Mouse (Mus musculus): ENCODE measurements at regions not wholly inside any gene's neighbourhood (a gene's known extent, or its start where the extent isn't known, plus 50 kb on each side); places are given as distances from the start of the nearest gene placed in this dataset.
"Not testable (repeated sequence)": the region's sequence is repeated elsewhere in the genome, so short reads cannot be mapped to it uniquely, and the experiment has no call there.

DNA sequence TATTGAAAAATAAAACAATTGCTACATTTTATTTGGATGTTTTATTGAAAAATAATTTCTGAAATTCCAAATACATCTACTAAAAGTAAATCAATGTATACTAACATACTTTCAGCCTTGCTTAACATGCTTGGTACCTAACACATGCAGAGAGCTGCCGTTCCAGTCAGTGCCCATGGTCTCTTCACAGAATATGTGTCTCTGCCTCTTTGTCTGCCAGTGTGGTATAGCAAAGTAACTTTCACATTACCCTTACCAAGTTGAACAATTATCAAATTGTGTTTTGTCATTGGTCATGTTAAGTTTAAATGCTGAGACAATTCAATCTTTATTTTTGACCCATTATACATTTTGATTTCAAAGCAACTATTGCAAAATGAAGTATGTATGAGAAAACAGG is 1159.2 kb upstream of the Foxg1 start:
- no peak for DNase-seq (ENCODE audit: extremely low read depth, low read depth)

DNA sequence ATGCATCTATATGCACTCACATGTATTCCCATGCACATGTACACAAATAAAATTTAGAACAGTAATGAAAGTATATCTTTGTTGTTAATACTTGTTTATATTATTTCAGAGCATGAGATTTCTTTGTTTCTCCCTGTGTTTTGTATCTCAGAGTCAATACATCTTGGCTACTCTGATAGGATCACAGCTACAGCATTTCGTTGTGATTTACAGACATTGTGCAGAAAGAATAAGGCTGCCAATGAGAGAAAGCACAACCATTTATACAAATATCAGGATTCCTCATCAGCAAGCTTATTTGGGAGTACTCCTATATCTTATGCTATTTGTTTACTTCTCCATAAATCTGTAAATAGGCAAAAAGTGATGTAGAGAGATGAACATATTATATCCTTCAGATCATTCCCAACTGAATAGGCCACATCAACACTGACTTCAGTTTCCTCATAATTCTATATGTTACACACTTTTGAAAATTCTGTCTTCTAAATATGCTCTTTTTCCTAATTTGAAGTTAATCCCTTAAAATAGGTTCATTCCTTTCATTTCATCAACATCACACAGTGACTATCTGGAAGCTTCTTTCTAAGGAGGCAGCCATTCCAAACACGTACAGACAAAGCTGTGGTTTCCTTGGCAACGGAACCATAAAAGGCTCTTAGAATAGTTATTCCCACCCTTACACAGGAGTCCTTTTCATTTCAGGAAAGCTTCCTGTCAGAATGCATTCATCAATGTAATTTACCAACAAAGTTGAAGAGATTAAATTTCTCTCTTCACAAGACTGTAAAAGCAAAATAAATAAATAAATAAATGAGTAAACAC is 1160.3 kb upstream of the Foxg1 start:
- DNase-seq (ENCODE audit: extremely low read depth, low read depth): no peak

DNA sequence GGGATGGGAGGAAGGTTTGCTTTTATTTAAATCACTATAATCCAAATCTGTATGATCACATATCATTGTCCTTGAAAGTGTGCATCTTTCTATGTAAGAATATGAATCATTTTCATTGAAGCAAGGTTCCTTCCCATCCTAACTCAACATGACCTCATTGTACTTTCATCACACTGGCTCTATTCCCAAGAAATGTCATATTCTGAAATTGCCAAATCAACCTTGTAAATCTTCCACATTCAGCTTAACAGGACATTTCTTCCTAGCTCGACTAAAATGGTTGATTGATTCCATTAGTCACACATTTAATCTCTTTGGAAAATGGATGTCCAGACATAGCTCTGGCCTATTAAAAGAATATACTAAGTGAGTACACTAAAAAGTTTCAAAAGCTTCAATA is 1200.6 kb upstream of the Foxg1 start:
- no peak for DNase-seq (ENCODE audit: extremely low read depth, low read depth)

DNA sequence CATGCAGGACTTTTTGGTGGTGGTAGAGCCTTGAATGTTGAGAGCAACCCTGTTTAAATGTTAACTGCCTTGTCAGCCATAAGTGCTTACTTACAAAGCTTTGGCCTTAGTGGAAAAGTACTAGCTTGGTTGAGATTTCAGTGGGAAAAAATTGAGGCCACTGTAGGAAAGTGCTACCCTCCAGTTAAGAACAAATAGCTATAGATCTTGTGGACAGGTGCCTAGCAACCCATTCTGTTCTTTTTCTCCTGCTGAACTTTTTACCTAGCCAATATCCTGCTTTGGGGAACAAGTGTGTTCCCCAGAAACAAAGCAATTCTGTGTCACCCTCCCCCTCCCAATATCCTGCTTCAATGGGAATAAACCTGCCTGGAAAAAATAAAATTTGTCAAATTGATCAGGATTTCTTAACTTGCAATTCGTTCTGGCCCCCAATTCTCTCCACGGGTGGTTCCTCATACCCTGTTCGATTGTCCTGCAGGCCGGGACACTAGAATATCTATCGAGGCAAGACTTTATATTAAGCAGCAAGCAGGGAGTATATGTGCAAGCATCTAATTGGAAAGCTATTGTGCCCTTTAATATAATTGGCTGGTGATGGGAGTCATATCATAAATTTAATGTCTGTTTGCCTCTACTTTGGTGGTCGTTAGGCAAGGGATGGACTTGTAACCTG is 1208.4 kb upstream of the Foxg1 start:
- no peak for DNase-seq (ENCODE audit: extremely low read depth, low read depth)

DNA sequence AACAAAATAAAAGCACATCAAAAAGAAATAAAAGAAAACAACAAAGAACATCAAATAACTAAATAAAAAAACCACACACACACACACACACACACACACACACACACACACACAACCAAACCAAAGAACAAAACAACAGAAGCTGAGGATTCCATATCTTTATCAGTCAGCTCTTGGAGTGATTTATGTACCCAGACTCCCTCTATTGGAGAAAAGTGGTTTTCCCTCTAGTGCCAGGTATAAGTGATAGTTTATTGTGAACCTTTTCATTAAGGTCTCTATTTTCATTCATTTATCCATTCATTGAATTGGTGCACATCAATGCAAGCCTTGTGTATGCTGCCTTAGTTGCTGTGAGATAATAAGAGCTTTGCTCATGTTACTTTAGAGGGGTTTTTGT is 1236.3 kb upstream of the Foxg1 start:
- DNase-seq (ENCODE audit: extremely low read depth, low read depth): no peak

DNA sequence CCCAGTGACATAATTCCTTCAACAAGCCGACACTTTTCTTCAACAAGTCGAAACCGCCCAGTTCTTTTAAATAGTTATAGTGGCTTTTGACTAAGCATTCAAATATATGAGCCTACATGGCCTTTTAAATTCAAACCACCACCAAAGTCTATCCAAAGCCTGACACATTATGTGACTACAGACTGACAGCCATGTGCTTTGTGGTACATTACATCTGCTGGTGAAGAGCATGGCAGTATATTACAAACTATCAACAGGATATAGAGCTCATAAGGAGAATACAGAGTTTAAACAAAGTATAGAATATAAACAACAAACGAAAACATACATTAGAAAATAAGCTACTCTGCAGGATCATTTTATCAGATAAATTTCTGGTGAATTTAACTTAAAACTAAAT is 1259.5 kb upstream of the Foxg1 start:
- DNase-seq (ENCODE audit: extremely low read depth, low read depth): no peak

DNA sequence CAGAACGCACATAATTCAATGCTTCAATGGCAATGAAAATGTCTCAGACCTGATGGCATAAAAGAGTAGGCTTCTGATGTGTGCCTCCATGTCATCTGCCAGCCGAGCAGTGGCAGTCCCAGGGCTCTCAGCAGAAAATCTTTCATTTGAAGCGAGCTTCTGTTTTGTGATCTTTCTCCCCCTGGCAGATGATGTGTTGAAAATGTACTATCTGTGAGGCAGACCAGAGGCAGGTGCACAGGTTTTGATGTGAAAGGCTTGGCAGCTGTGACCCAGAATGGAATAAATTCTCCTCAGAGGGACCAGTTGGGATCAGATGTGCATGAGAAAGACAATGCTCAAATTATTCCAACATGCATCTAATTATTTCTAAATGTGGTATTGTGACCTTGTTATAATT is 1281.0 kb upstream of the Nova1 start:
- DNase-seq (ENCODE audit: extremely low read depth, low read depth): no peak

DNA sequence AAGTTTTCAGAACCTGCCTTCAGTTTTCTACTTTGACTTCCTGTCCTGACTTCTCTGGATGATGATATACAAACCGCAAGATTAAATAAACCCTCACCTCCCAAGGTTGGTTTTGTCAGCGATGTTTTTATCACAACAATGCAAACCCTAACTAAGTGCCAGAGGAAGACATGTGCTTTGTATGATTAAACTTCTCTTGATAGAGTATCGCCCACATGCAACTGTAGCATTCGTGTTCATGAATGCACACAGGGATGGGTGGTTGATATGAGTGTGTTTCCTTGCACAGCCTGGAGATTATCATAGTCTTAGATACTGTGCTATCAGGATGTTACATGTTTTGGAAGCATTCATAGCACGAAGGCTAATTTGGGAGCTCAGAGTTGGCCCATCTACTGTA is 1268.3 kb upstream of the Nova1 start:
- peak; percentile 4 for DNase-seq (ENCODE audit: extremely low read depth, low read depth)

DNA sequence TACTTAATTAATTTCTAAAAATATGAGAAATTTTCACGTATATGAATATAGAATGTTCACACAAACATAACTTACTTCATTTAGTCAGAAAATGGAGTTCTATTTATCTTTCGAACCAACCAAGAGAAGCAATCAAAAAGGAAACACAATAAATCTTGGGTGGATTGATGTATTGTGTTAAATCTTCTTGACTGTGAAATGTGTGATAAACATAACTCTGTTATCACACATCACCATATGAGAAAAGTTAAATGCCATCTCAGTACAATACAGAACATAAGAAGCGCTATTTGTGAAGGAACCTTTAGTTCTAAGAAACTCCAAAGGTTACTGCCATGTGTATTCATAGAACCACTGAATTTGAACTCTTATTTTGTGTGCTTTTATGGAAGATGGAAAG is 1264.6 kb upstream of the Nova1 start:
- no peak for DNase-seq (ENCODE audit: extremely low read depth, low read depth)

DNA sequence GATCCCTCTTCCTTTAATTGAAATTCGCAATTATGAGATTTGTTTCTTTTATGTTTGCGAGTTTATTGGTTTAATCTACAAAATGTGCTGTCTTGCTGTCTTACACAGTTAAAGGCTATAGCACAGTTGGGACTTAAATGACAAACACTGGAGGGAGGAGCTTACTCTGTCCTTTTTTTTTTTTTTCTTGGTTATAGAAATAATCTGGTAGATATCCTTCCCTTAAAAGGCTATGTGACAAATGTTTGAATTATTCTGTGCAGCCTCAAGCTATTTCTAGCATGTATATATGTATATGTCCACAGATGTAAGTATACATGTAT is 1243.9 kb upstream of the Nova1 start:
- no peak for DNase-seq (ENCODE audit: extremely low read depth, low read depth)

DNA sequence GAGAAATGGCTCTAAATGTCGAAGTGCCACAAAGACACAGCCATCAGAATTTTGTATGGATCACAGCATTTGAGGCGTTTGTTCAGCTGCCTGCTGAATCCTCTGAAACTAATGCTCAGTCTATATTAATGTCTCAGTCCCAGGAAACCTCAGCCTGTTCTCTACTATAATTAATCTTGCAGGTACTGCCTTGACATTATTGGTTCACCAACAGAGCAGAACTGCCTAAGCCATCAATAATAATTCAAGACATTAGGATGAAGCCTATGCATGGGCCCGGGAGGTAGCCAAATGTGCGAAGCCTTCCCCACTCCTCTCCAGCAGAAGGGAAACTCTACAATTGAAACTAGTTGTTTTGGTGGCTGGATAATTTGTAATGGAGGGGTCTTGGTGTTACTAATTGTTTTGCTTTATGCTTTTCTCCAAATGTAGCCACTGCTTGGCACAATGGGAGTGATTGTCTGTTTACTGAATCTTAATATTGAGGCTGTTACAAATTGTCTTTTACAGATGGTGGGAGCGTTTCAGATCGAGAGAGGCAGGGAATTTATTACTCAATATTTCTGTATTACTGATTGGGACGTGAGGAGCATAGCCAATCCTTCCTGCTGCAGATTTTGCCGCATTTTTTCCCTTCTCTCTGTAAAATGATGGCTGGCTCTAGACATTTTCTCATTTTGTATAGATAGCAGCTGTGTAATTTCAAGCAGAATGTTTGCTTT is 1243.3 kb upstream of the Nova1 start:
- DNase-seq (ENCODE audit: extremely low read depth, low read depth): no peak

DNA sequence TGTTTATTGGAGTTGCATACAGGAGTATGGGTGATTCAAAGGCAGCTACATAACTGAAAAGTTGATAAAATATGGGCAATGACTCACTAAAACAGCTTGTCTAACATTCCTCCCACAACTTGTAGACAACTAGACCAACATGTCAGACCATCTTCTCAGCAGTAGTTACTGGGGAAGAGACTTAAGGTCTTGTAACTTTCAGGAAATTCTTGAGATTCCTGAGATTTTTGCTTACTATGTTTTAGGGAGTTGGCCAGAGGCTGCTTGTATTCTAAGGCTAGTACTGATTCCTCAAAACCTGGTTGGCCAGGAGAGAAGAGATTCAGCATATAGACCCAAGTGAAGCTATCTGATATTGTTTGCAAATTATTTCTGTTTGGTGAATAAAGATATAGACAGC is 1201.7 kb upstream of the Nova1 start:
- DNase-seq (ENCODE audit: extremely low read depth, low read depth): no peak

DNA sequence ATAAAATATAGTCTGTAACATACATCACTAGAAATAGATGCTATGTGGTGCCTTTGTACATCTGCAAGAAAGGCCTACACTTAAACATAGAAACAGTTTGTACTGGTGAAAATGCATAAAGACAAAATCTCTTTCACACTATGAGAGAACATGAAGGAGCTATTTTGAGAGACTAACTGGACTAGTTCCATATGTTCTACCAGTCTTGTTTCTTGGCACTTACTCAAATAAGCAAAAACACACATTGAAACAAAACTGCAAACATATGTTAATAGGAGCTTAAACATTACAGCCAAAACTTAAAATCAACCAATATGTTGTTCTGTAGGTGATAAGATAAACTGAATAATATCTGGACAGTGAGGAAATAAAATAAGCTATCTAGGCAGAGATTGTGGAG is 1157.1 kb upstream of the Nova1 start:
- DNase-seq (ENCODE audit: extremely low read depth, low read depth): no peak

DNA sequence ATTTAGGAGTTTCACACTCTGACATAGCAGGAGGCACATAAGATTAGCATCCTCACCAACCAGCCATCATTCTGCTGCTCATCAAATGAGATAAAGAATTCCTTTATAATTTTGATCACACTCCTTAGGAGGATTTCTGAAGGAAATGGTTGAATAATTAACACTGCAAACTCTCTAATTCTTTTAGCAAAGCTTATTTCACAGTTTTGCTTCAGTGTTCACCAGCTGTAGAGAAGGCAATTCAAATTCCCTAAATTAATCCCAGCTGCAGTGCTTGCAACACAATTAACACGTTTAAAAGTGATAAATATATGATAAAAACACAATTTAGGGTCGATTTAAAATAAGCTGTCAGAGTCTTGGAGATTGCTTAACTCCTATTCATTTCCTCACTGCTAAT is 1150.9 kb upstream of the Nova1 start:
- DNase-seq (ENCODE audit: extremely low read depth, low read depth): no peak

DNA sequence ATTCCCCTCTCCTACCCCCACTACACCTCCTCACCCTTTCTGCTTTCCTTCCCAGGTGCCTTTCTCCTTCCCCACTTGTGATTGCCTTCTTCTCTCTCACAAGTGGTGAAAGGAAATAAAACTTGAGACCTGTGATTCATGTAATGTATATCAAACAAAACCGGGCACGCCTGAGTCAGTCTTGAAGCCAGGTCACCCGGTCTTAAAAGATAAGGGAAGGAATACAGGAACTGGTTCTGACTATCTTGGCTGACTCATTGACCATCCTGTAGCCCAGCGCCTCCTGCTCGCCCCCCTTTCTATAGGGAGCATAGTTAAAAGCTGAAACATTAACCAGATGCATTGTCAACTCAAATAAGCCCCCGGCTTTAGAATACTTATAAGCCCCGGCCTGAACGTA is 1135.6 kb upstream of the Nova1 start:
- peak; percentile 26 for DNase-seq (ENCODE audit: extremely low read depth, low read depth)

DNA sequence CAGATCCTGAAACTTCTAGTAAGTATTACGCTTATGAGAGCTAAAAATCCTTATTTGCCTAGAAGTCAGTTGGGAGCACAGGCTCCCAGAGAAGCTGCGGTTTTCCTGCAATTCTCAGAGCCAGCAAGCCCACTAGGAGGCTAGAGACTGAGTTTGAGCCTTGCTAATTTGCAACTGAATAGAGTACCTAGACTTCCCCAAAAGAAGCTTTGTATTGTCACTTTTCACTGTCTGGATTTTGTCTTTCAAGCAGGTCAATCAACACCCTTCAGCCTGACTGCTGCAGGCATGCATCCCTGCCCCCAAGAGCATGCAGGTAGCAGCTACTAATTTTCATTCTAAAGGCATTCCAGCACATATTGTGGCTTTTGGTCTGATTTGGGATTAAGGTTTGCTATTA is 1120.8 kb upstream of the Nova1 start:
- DNase-seq (ENCODE audit: extremely low read depth, low read depth): not testable (repeated sequence)

DNA sequence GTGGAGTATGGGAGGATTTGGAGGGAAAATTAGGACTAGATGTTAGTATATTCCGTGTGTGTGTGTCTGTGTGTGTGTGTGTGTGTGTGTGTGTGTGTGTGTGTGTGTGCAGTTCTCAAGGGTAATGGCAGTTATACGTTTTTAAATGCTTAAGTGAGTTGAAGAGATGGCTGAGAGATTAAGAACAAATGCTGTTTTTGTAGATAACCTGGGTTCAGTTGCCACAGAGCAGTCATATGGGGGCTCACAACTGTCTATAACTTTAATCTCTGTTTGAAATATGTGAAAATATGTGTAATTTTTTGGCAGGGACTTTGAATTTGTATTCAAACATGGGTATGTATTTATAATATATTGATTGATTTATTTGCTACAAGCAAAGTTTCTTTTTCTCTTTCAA is 1108.3 kb upstream of the Nova1 start:
- DNase-seq (ENCODE audit: extremely low read depth, low read depth): no peak
